Mouse (Mus musculus) spleen, adult 2 months (tissue): ENCODE measurements at regions not wholly inside any gene's neighbourhood (a gene's known extent, or its start where the extent isn't known, plus 50 kb on each side); places are given as distances from the start of the nearest gene placed in this dataset.

ENCODE experiments used
- DNase-seq, 2 experiments: peaks; one replicate each; pipeline versions ENCODE4 v3.0.0 to v3.0.0-alpha.2; 2012 to 2021; ENCODE audit warnings: low spot score in 2 of 2, low read depth in 1 of 2
- H3K27ac ChIP-seq: fragments of 200-500 bp; 2 replicates; pipeline ENCODE4 v1.5.1; 2012; ENCODE audit warnings: low read length, inconsistent platforms; ENCODE audit not compliant: insufficient read depth
- H3K27me3 ChIP-seq: fragments of 200-500 bp; 2 replicates; pipeline ENCODE4 v1.6.1; 2012; ENCODE audit warnings: mild to moderate bottlenecking, moderate library complexity, low read length, inconsistent platforms; ENCODE audit not compliant: control insufficient read depth, insufficient read depth
- H3K36me3 ChIP-seq: fragments of 200-500 bp; 2 replicates; pipeline ENCODE4 v1.6.1; 2012; ENCODE audit warnings: mild to moderate bottlenecking, low read length, inconsistent platforms; ENCODE audit not compliant: control insufficient read depth, insufficient read depth
- H3K4me1 ChIP-seq: fragments of 200-500 bp; 2 replicates; pipeline ENCODE4 v1.6.1; 2011; ENCODE audit warnings: inconsistent platforms; ENCODE audit not compliant: control insufficient read depth, insufficient read depth, insufficient read length
- H3K4me3 ChIP-seq: fragments of 200-500 bp; 2 replicates; pipeline ENCODE4 v1.5.1; 2011; ENCODE audit warnings: mild to moderate bottlenecking, inconsistent platforms; ENCODE audit not compliant: insufficient read depth, insufficient read length; ENCODE audit errors: extremely low read depth
- CTCF ChIP-seq: fragments of 200-500 bp; IDR thresholded peaks from 2 replicates; pipeline ENCODE4 v1.5.1; 2011; ENCODE audit warnings: mild to moderate bottlenecking, inconsistent platforms; ENCODE audit not compliant: insufficient read depth, insufficient read length, insufficient replicate concordance; ENCODE audit errors: extremely low read depth
- POLR2A ChIP-seq: fragments of 200-500 bp; IDR thresholded peaks from 2 replicates; pipeline ENCODE4 v1.6.1; 2011; ENCODE audit warnings: low read depth, low read length, inconsistent platforms
- WGBS: fragments of 180-500 bp; shearing (Covaris S2); methylation state at CpG from one replicate; pipeline ENCODE4 v1.1.7; 2018; 5-methylcytosine and 5-hydroxymethylcytosine counted together

DNA sequence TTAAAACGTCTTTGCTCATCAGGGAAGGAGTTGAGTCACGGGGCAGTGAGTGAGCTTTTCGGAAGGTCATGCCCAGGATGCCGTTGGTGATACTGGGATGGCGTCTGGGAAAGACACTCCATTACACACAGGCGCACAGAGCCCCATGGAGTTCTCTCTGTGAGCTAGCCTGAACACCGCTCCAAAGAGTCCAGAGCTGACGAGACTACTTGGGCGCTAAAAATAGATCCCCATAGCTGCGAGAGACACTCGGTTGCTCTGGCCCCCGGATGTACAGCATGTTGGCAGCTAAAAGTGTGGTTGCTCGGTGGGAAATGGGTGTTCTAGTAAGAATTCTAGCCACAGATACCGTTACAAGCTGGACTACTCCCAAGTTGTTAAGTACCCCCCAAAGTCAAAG is 306.5 kb upstream of the Pabpc6 start:
- H3K36me3 ChIP-seq, result no peaks in the 10 kb centered on the region
- no peak overlapping the region for H3K4me3 ChIP-seq
- no peaks in the 10 kb centered on the region for H3K4me1 ChIP-seq
- no peaks in the 10 kb centered on the region for H3K27me3 ChIP-seq
- no peak for TF ChIP-seq CTCF
- no peak for TF ChIP-seq POLR2A
- no peak for DNase-seq
- H3K27ac ChIP-seq, result no peak overlapping the region
- WGBS, result 64% methylated on average over 14 of the region's 14 CpGs

DNA sequence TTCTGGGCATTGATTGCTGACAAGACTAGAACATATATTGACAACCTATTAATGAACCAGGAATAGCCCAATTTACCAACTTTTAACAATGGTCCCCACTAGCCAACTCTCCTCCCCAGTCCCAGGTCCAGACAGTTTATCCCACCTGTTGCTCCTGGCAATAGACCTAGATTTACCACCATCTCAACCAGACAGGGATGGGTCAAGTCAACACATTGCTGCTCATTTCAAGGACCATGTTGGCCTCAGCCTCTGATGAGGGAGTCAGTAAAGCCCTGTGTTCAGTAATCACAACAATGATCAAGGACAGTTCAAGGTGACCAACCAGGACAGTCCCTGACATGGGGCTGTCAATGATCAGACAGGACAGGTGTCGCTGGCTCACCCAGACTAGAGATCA is 305.6 kb upstream of the Pabpc6 start:
- Histone ChIP-seq H3K27me3 (no peaks in the 10 kb centered on the region), H3K36me3 (no peaks in the 10 kb centered on the region), H3K4me3 (no peak overlapping the region), H3K4me1 (no peaks in the 10 kb centered on the region), H3K27ac (no peak overlapping the region)
- WGBS, result 94% methylated on average over 1 of the region's 1 CpGs
- no peak for DNase-seq
- no peak for TF ChIP-seq CTCF
- TF ChIP-seq POLR2A, result no peak

DNA sequence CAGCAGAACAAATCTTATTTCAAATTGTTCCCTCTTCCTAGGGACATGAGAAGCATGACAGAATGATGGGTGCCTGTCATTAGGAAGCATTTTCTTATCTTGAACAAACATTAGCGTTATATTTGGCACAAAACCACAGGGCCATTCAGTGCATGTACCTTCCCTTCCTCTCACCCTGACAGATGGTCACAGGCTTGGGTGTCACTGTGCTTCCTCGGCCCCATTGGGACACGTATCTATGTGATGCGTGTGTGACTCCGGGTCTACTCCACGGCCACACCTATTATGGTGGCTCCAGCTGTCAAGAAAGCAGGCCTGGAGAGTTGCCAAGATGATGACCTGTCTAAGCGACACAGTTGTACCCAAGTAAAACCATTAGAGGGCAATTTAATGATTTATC is 298.5 kb upstream of the Pabpc6 start:
- TF ChIP-seq POLR2A, result no peak
- TF ChIP-seq CTCF, result no peak
- DNase-seq, result no peak
- no peaks in the 10 kb centered on the region for H3K4me1 ChIP-seq
- no peaks in the 10 kb centered on the region for H3K27me3 ChIP-seq
- 15% methylated on average over 7 of the region's 7 CpGs for WGBS
- no peak overlapping the region for H3K27ac ChIP-seq
- no peak overlapping the region for H3K4me3 ChIP-seq
- no peaks in the 10 kb centered on the region for H3K36me3 ChIP-seq

DNA sequence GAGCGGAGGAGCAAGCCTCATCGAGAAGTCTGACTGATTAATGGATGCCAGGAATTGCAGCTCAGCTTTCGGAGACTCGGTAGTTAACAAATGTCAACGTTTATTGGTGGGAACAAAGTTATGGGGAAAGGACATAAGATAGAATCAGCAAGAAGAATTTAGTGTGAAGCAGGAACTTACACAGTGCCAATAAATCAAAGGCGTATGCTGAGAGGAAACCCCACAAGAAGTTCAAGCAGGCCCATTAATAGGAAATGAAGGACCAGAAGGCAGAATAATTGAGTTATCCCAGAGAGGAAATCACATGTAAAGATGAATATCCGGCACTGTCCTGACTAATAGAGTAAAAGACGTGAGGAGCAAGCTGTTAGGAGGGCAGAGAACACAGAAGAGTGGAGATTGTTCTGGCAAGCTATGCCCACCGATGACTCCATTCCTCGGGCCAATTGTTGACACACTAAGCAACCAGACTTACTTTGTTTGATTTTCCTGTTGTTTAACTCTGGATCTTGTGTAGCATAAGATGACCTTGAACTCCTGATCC is 293.4 kb upstream of the Pabpc6 start:
- H3K27ac ChIP-seq, result no peak overlapping the region
- H3K4me3 ChIP-seq, result no peak overlapping the region
- TF ChIP-seq CTCF, result no peak
- TF ChIP-seq POLR2A, result no peak
- no peaks in the 10 kb centered on the region for H3K36me3 ChIP-seq
- WGBS, result 55% methylated on average over 10 of the region's 10 CpGs
- H3K27me3 ChIP-seq, result no peaks in the 10 kb centered on the region
- no peak for DNase-seq
- no peaks in the 10 kb centered on the region for H3K4me1 ChIP-seq

DNA sequence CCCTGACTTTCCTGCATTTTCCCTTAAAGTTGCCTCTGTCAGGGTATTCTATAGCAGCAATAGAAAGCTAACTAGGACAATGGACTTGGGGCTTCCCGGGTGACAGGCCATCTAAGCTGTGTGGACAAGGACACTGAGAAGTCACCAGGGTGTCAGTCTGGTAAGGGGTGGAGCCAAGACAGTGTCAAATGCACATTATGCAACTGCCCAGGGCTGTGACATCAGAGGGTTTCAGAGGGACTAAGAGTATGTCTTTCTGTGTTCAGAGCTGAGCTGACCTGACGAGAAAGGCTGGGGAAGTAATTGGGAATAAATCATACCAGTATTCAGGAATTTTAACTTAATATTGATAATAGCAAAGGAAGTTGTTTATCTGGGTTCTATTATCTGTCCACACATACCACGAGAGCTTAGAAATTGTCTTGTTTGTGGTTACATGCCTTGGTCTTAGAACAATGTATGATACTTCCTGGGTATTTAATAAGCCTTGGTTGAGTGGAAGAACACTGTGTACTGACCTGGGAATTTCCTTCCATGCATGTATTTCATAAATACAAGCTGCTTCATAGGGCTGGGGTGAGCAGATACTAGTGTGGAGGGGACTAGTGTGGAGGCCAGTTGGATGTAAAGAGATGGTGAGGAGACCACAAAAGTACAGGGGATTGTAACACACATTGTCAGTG is 279.6 kb upstream of the Pabpc6 start:
- H3K27ac ChIP-seq, result no peak overlapping the region
- H3K4me1 ChIP-seq, result no peaks in the 10 kb centered on the region
- 77% methylated on average over 3 of the region's 3 CpGs for WGBS
- H3K36me3 ChIP-seq, result no peaks in the 10 kb centered on the region
- no peak overlapping the region for H3K4me3 ChIP-seq
- H3K27me3 ChIP-seq, result no peaks in the 10 kb centered on the region
- no peak for DNase-seq
- TF ChIP-seq POLR2A (no peak), CTCF (no peak)

DNA sequence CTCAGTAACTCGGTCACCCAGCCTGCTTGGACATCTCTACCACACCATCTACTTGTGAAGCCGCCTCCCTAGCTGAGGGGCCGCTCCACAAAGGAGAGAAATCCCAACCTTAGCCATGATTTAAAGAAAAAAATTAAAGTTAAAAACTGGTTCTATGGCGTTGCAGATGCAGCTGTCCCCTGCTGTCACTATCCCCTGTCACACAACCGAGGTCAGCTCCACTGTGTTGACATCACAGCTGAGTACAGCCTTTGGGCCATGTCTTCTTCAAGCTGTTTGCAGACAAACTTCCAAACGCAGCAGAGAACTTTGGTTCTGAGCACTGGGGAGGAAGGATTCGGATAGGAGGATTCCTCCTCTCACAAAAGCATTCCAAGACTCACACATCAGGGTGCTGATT is 278.1 kb upstream of the Pabpc6 start:
- H3K27me3 ChIP-seq, result no peaks in the 10 kb centered on the region
- WGBS, result 85% methylated on average over 7 of the region's 7 CpGs
- no peaks in the 10 kb centered on the region for H3K36me3 ChIP-seq
- TF ChIP-seq POLR2A, result no peak
- TF ChIP-seq CTCF, result no peak
- no peak overlapping the region for H3K4me3 ChIP-seq
- no peak overlapping the region for H3K27ac ChIP-seq
- no peak for DNase-seq
- no peaks in the 10 kb centered on the region for H3K4me1 ChIP-seq

DNA sequence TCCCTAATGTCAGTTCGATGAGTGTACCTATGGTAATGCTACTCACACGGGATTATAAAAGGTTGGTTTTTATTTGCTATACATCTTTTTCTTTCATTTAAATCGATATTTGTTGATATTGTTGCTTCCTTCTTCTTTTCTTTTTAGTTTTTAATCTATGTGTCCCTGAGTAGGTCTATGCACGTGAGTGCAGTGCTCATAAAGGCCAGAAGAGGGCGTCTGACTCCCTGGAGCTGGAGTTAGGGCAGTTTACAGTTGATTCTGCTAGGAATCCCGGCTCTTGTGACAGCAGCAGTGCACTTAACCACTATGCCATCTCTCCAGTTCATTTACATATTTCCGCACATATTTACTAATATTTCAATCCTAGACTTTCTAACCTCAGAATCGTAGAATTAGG is 275.0 kb upstream of the Pabpc6 start:
- TF ChIP-seq CTCF (no peak), POLR2A (no peak)
- no peak for DNase-seq
- Histone ChIP-seq H3K36me3 (no peaks in the 10 kb centered on the region), H3K4me3 (no peak overlapping the region), H3K27me3 (no peaks in the 10 kb centered on the region), H3K4me1 (no peaks in the 10 kb centered on the region), H3K27ac (no peak overlapping the region)
- WGBS, result 82% methylated on average over 8 of the region's 8 CpGs
